Mouse (Mus musculus): ENCODE results near the gene Agrn.

GRCm38 (mm10) chr4:156197829-156198205, 529 bp upstream of the Agrn start:
- TF ChIP-seq CTCF (IDR thresholded peaks at IDR 0.05; ENCODE audit: extremely low read depth, insufficient read depth, insufficient read length, insufficient replicate concordance) = no peak
- TF ChIP-seq POLR2A (IDR thresholded peaks at IDR 0.05; ENCODE audit: low read depth, low read length) = no peak
